Mouse (Mus musculus) neural tube, postnatal 0 days (tissue): Measurements from ENCODE around the gene D430042O09Rik. TPM values are rescaled to one million over a fixed set of nuclear protein-coding genes. Genes with fewer than 3 reads are reported as not detected.

Source experiments
- polyA plus RNA-seq: library from polyadenylated mRNA; unstranded; fragments of >200 nt; fragmentation: Nextera tagmentation; extraction: Ambion mirVana; gene quantifications from 2 replicates; pipeline ENCODE4 v1.2.1, GENCODE M21; 2015

Gene D430042O09Rik
- polyA plus RNA-seq, result 3.1 and 4.0 TPM in 2 replicates

DNA sequence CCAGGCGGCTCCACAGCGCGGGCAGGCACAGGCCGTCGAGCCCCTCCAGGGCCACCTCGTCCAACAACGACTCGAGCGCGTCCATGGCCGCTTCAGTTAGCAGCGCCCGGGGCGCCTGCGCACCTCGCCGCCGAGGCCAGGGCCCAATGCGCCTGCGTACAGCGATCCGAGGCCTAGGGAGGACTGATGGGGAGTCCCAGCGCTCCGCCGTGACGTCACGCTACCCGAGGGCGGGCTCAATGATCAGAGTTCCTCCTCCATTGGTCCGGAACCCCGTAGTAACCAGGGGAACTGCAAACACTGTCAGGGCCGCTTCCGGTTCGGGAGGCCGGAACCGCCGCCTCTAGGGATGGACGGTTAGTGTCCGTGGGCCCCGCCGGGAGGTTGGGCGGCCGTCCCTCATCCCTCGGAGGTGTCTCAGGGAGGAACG is at the start of gene D430042O09Rik, which contains the start of gene Gtf3c1:
TSS of gene D430042O09Rik (plus strand) at position 296 of the 430 bp plus-strand sequence.
TSS of gene Gtf3c1 (minus strand) at position 188 of the 430 bp plus-strand sequence.

Other genes with a start within 250 kb of the D430042O09Rik start
- 79.5 and 80.2 TPM in 2 replicates for gene Nsmce1, start 216.3 kb upstream of the D430042O09Rik start, polyA plus RNA-seq
- 5.1 and 5.7 TPM in 2 replicates for gene Il4ra, start 155.8 kb upstream of the D430042O09Rik start, polyA plus RNA-seq
- gene Il21r, start 104.5 kb upstream of the D430042O09Rik start, polyA plus RNA-seq, result 0.30 and 0.41 TPM in 2 replicates
- 16.4 and 18.3 TPM in 2 replicates for gene Gtf3c1, start 108 bp upstream of the D430042O09Rik start, polyA plus RNA-seq